Mouse (Mus musculus): Measurements from ENCODE around the gene Zfp334. TPM values are rescaled to one million over a fixed set of nuclear protein-coding genes. Genes with fewer than 3 reads are reported as not detected.
A peak's percentile ranks its signal among the peaks of the same experiment; 100 is the strongest.

Gene Zfp334
- polyA plus RNA-seq, 1 experiment from 2014 or later: 20.3 TPM

DNA sequence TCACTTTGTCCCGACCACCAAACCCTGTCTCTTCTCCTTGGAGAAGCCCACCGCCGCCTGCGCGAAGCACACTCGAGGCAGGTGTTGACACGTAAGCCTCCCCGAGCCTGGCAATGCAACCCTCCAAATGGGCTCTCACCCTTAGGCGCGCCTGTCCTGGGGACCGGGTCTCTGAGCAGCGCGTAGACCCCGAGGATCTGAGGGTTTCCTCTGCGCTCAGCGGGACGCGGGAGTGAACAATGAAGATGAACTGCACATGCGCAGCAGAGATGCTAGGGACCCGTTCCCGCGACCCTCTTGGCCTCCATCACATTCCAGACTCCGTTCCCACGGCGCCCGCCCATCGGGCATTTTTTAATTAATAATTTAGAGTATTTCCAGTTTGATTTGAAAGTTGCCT lies 19.6 kb downstream of the Zfp334 start, which contains the start of gene Zfp663:
Zfp663 (minus strand) TSS at position 234 of the 400 bp plus-strand sequence.
- H3K4me3 ChIP-seq: peak within 1 kb of the TSS; percentile 64
- H3K36me3 ChIP-seq (replicated peaks): no peaks in the 10 kb centered on the region
- WGBS: under 1% methylated on average over 27 of the region's 27 CpGs
- no peaks in the 10 kb centered on the region for H3K9me3 ChIP-seq
- peak; percentile 82 for DNase-seq (ENCODE audit: extremely low spot score, low spot score)
- H3K27ac ChIP-seq: peak within 1 kb of the TSS; percentile 92
- peaks cover 41% of the 10 kb centered on the region for H3K27me3 ChIP-seq (ENCODE audit: poor library complexity, severe bottlenecking)
- peaks cover 61% of the 10 kb centered on the region for H3K4me1 ChIP-seq

DNA sequence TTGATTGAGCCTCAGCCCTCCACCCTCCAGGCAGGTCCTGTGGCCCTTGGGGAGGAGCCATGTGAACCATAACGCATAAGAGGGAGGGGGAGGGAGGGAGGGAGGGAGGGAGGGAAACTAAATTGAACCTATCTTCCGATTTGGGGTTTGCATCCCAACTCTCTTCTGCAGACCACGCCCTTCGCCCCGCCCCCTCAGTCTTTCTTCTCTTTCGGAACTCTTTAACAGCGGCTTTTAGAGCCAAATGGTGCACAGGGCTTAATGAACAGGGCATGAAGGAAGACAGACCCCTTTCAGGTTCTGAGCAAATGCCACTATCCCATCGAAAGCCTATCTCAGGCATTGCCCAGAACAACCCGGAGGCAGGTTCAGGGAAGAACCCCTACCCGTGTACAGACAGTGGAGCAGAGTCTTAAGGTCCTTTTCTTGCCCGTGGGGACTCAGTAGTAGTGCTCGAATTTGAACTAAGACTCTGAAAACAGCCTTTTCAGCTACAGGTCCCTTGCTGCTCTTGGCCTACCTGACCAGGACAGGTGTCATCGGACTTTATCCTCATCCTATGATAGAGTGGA lies 20.1 kb downstream of the Zfp334 start:
- Histone ChIP-seq H3K4me1 (peaks cover 57% of the 10 kb centered on the region), H3K4me3 (peak overlapping the region; percentile 64), H3K9me3 (no peaks in the 10 kb centered on the region), H3K27ac (peak overlapping the region; percentile 92), H3K27me3 (ENCODE audit: poor library complexity, severe bottlenecking) (peaks cover 47% of the 10 kb centered on the region), H3K36me3 (replicated peaks) (no peaks in the 10 kb centered on the region)
- 2% methylated on average over 12 of the region's 13 CpGs for WGBS
- peak; percentile 70 for DNase-seq (ENCODE audit: extremely low spot score, low spot score)

DNA sequence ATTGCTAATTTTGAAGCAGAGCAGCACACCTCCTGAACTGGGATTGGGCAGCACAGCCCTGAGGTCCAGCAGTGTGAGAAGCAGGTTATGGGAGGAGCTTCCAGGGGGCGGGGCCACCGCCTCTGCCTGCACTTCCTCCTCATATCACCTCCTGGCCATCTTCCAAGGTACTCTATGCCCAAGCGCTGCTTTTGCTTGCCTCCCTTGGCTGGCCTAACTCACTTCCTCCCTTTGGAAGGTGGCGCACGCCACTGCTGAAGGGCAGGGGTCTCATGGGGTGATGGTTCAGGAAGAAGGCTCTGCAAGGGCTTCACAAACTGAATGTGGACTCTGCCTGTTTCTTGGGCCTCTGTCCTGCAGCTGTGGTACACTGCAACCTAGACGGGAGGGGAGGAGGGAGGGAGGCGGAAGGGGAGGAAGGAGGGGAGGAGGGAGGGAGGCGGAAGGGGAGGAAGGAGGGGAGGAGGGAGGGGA lies 21.0 kb downstream of the Zfp334 start:
- WGBS: 5% methylated on average over 6 of the region's 8 CpGs
- Histone ChIP-seq H3K4me1 (peaks cover 55% of the 10 kb centered on the region), H3K4me3 (peak overlapping the region; percentile 64), H3K27me3 (ENCODE audit: poor library complexity, severe bottlenecking) (peaks cover 55% of the 10 kb centered on the region), H3K9me3 (no peaks in the 10 kb centered on the region), H3K36me3 (replicated peaks) (no peaks in the 10 kb centered on the region), H3K27ac (peak overlapping the region; percentile 92)
- DNase-seq (ENCODE audit: extremely low spot score, low spot score): no peak

DNA sequence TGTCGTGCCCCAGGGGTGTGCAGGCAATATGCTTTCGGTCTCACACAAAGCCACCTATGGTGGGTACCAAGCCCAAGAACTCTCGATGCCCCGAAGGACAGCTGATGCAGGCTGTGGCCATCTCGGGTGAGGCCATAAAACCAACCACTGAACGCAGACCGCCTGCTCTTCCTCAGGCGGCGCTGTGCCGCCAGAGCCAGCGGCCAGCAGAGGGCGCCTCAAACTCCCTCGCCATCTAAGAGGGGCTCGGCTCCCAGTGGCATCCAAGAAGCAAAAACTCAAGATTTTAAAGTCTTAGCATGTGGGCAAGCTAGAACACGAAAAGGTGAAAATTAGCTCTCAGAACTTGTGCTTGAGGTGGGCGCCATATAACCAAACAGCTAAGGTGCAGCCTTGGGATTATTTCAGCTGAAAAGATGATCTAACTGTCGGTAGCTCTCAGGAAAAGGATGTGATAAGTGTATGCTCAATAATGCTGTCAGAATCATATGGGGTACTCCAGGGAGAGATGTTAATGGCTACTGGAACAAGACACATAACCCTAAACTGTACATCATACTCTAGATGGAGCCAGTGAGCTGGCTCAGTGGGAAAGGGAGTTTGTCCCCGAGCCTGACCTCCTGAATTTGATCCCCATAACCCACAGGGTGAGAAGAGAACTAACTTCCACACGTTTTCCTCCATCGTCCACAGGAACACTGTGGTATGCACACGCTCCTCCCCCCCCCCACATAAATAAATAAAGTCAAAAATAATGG lies 23.5 kb downstream of the Zfp334 start:
- 16% methylated on average over 21 of the region's 21 CpGs for WGBS
- H3K4me3 ChIP-seq: peak overlapping the region; percentile 1; the same call in 1 of the 2 replicates
- no peaks in the 10 kb centered on the region for H3K36me3 ChIP-seq (replicated peaks)

DNA sequence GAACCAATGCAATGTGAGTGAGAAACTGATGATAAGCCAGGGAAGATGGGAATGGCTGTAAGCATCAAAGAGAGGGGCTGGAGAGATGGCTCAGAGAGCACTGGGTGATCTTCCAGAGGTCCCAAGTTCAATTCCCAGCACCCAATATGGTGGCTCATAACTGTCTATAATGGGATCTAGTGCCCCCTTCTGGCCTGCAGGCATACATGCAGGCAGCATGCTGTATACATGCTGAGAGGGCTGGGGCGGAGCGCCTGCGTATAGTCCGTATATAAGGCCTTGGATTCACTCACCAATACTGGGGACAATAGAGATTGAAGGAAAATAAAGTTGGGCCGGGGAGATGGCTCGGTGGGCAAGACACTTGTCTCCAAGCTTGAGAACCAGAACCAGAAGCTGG lies 24.8 kb downstream of the Zfp334 start:
- Histone ChIP-seq H3K4me3 (no peak overlapping the region), H3K27ac (no peak overlapping the region), H3K9me3 (no peaks in the 10 kb centered on the region), H3K27me3 (ENCODE audit: poor library complexity, severe bottlenecking) (peaks cover 63% of the 10 kb centered on the region), H3K36me3 (replicated peaks) (no peaks in the 10 kb centered on the region), H3K4me1 (peaks cover 35% of the 10 kb centered on the region)
- DNase-seq (ENCODE audit: extremely low spot score, low spot score): no peak
- WGBS: 91% methylated on average over 6 of the region's 6 CpGs

More for the DNA sequence above, 23.5 kb downstream of the Zfp334 start:
- Histone ChIP-seq H3K27me3 (ENCODE audit: poor library complexity, severe bottlenecking) (peaks cover 63% of the 10 kb centered on the region), H3K4me1 (peaks cover 48% of the 10 kb centered on the region), H3K9me3 (no peaks in the 10 kb centered on the region), H3K27ac (no peak overlapping the region)
- DNase-seq (ENCODE audit: extremely low spot score, low spot score): peak; percentile 72

DNA sequence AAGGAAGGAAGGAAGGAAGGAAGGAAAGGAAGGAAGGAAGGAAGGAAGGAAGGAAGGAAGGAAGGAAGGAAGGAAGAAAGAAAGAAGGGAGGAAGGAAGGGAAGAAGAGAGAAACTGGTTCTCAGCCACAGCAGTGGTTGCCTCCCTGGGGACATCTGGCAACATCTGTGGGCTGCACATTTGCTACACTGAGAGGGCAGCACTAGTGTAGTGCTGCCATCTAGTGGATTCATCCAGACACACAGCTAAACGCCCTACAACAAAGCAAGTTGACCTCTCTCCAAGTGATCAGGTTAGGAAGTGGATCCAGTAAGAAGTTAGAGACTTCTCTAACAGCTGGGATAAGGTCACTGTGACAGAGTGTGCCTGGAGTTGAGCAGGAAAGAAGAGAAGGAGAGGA lies 27.2 kb downstream of the Zfp334 start:
- DNase-seq (ENCODE audit: extremely low spot score, low spot score): peak; percentile 66
- H3K9me3 ChIP-seq: peaks cover 6% of the 10 kb centered on the region; the same call in 1 of the 2 replicates
- 3% methylated on average over 1 of the region's 1 CpGs for WGBS
- peaks cover 43% of the 10 kb centered on the region for H3K27me3 ChIP-seq (ENCODE audit: poor library complexity, severe bottlenecking)
- 0 out of 2 replicates have a peak, but pooled peaks cover under 1% of the 10 kb centered on the region for H3K36me3 ChIP-seq (replicated peaks)
- H3K4me3 ChIP-seq: no peak overlapping the region
- H3K27ac ChIP-seq: no peak overlapping the region
- peaks cover 17% of the 10 kb centered on the region for H3K4me1 ChIP-seq

DNA sequence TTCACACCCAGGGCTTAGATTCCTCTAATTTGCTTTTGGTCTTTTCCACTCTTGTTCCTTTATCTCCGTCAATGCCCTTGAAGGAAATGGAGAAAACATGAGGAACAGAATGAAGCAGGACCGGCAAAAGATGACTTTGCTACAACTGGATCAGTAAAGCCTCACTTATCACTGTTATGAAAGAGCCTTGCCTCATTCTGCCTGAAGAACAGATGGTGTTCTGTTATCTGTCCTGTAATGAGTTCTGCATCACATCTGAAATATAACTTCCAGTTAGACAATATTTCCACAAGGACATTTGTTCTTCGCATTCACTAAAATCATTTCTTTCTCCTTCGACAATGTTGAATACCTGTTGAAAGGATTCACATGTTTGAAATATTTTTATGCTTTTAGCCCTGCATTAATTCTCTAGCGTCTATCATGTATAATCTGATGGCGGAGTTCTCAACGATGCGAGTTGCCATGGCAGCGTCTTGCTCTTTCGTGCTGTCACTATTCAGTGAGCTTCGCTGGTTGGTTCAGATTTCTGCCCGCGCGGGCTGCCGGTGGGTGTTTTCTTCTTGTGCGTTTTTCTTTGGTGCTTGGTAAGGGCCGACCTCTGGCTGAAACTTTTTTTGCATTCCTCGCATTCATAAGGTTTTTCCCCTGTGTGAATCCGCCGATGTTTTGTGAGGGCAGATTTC lies 36.1 kb downstream of the Zfp334 start:
- H3K36me3 ChIP-seq (replicated peaks): peaks cover 17% of the 10 kb centered on the region
- no peaks in the 10 kb centered on the region for H3K27me3 ChIP-seq (ENCODE audit: poor library complexity, severe bottlenecking)
- 94% methylated on average over 20 of the region's 20 CpGs for WGBS
- H3K27ac ChIP-seq: no peak overlapping the region
- no peak overlapping the region for H3K4me3 ChIP-seq
- peaks cover 37% of the 10 kb centered on the region for H3K9me3 ChIP-seq
- no peak for DNase-seq (ENCODE audit: extremely low spot score, low spot score)
- peaks cover 6% of the 10 kb centered on the region; the same call in 1 of the 2 replicates for H3K4me1 ChIP-seq

DNA sequence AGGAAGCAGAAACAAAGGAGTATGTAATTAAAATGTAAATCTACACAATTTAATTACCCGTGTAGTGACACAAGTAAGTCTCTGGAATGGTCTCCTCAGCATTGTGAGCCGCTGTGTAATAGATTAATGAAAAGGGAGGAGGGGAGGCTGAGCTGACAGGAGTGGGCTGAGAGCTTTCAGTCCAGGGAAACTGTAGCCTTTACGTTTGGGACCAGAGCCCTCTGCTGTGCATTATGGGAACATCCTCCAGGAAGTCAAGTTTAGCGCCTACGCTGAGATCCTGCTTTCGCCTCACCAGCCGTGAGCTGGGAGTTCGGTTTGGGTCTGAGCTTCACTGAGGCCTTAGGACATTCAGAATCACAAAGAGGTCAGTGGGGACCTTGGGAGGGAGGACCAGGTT lies 38.6 kb downstream of the Zfp334 start:
- Histone ChIP-seq H3K4me3 (no peak overlapping the region), H3K9me3 (peaks cover 30% of the 10 kb centered on the region), H3K27ac (no peak overlapping the region), H3K27me3 (ENCODE audit: poor library complexity, severe bottlenecking) (no peaks in the 10 kb centered on the region), H3K4me1 (peaks cover 6% of the 10 kb centered on the region; the same call in 1 of the 2 replicates), H3K36me3 (replicated peaks) (peaks cover 14% of the 10 kb centered on the region)
- DNase-seq (ENCODE audit: extremely low spot score, low spot score): no peak
- 24% methylated on average over 8 of the region's 8 CpGs for WGBS

DNA sequence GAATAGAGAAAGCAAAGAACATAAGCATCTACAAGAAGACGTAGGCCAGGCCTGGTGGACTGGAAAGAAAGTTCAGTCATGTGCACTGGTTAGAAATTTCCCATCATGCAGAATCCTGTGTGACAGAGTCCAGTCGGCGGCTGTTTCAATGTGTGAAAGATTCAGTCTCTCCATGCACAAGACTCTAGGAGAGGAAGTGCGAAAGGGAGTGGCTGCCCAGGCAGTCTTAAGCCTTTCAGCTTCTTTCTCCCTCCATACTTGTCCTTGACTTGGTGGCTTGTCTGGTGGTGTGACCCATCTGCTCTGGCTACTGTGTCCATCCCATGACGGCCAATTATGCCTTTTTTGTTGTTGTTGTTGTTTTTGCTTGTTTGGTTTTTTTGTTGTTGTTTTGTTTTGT lies 41.9 kb downstream of the Zfp334 start:
- Histone ChIP-seq H3K27me3 (ENCODE audit: poor library complexity, severe bottlenecking) (0 out of 2 replicates have a peak, but pooled peaks cover under 1% of the 10 kb centered on the region), H3K4me1 (peaks cover 6% of the 10 kb centered on the region; the same call in 1 of the 2 replicates), H3K4me3 (no peak overlapping the region), H3K9me3 (no peaks in the 10 kb centered on the region), H3K36me3 (replicated peaks) (no peaks in the 10 kb centered on the region), H3K27ac (no peak overlapping the region)
- WGBS: 88% methylated on average over 5 of the region's 5 CpGs
- DNase-seq (ENCODE audit: extremely low spot score, low spot score): no peak

DNA sequence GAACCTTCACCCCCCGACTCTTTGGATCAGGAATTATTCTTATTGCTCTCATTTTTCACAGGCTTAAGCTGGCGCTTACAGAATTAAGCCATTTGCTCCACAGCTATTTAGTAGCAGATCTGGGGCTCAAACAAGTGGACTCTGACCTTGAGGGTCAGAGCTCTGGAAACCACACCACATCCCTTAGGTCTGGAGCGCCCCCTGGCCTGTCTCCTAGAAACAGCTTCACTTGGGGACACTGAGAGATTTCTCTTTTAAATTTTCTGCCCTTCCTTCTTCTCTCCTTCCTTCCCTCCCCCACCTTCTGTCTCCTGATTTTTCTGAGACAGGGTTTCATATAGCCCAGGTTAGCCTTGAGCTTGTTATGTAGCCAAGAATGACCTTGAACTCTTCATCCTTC lies 50.9 kb downstream of the Zfp334 start:
- peak; percentile 47 for DNase-seq (ENCODE audit: extremely low spot score, low spot score)
- Histone ChIP-seq H3K36me3 (replicated peaks) (no peaks in the 10 kb centered on the region), H3K9me3 (no peaks in the 10 kb centered on the region), H3K27me3 (ENCODE audit: poor library complexity, severe bottlenecking) (peaks cover 37% of the 10 kb centered on the region), H3K4me1 (peaks cover 28% of the 10 kb centered on the region), H3K27ac (no peak overlapping the region), H3K4me3 (no peak overlapping the region)
- WGBS: 30% methylated on average over 3 of the region's 3 CpGs

DNA sequence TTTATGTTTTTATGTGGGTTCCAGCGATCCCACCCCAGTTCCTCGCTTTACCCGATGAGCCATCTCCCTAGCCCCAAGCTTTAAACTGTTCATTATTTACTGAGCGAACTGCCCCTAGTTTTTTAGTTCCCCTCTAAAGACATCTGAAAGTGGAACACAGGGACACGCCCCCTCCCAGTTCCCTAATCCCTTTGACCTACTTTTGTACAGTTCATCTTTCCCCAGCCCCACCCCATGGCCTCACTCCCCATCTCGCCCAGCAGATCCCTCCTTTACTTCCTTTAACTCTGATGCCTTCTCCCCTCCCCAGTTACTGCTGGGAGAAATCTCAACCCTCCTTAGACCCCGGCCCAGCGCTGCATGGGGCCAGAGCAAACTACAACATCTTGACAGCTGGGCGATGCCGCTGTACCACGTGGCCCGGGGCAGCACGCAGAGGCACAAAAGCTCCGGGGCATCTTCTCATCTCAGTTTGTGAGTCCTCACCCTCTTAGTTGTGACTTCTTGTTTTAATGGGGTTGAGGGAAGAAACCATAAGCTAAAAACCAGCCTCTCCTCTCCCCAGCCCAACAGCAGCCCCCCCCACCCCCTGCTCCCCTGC lies 55.3 kb downstream of the Zfp334 start:
- H3K4me1 ChIP-seq: peaks cover 21% of the 10 kb centered on the region
- no peaks in the 10 kb centered on the region; the same call in 1 of the 2 replicates for H3K9me3 ChIP-seq
- H3K36me3 ChIP-seq (replicated peaks): no peaks in the 10 kb centered on the region
- WGBS: 53% methylated on average over 14 of the region's 14 CpGs
- H3K27ac ChIP-seq: no peak overlapping the region
- H3K27me3 ChIP-seq (ENCODE audit: poor library complexity, severe bottlenecking): peaks cover 24% of the 10 kb centered on the region
- H3K4me3 ChIP-seq: peak overlapping the region; percentile 2; the same call in 1 of the 2 replicates
- DNase-seq (ENCODE audit: extremely low spot score, low spot score): no peak

DNA sequence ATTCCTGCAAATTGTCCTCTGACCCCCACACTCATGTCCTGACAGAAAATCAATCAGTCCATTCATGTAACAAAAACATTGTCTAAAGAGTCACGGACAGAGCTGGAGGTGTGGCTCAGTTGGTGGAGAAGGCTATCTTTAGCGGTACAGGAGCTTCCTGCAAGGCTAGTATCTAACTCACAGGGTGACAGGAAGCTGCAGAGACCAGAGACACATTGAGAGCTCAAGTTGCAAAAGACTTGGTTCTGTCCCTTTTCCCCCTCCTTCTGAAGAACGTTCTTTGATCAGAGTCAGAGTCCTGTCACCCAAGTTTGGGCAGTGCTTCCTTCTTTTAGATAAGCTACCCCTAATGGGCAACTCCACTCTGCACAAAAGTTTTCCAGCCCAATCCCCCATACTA lies 58.4 kb downstream of the Zfp334 start:
- Histone ChIP-seq H3K36me3 (replicated peaks) (no peaks in the 10 kb centered on the region), H3K27me3 (ENCODE audit: poor library complexity, severe bottlenecking) (peaks cover 16% of the 10 kb centered on the region), H3K27ac (no peak overlapping the region), H3K4me1 (peaks cover 41% of the 10 kb centered on the region), H3K9me3 (no peaks in the 10 kb centered on the region; the same call in 1 of the 2 replicates), H3K4me3 (no peak overlapping the region)
- no peak for DNase-seq (ENCODE audit: extremely low spot score, low spot score)
- 62% methylated on average over 3 of the region's 3 CpGs for WGBS

Measured in forebrain, embryonic 10.5 days (tissue).